In genomic region chr4:140986711-140987395, GRCm38 (mm10) we compare ENCODE assay signal across 8 mouse cellular contexts. TPM values are rescaled to one million over a fixed set of nuclear protein-coding genes. Genes with fewer than 3 reads are reported as not detected.
DNase-seq lines count a peak whose midpoint lies in the region; ATAC-seq lines count a peak whose summit lies in the region.

Gene Atp13a2, plus strand, starts transcription at chr4:140986873.

- H3K4me1 ChIP-seq in hindbrain, embryonic 11.5 days (replicated peaks; ENCODE audit: control insufficient read depth, insufficient read depth, low read length) = no peaks in the 10 kb centered on the region

- H3K9ac ChIP-seq in hindbrain, embryonic 11.5 days (ENCODE audit: low read depth, low read length) = peak within 1 kb of the TSS; percentile 92

- no peaks in the 10 kb centered on the region for H3K27me3 ChIP-seq in hindbrain, embryonic 11.5 days (ENCODE audit: control insufficient read depth, insufficient read depth, low read length)

- no peaks in the 10 kb centered on the region for H3K36me3 ChIP-seq in hindbrain, embryonic 11.5 days (ENCODE audit: control insufficient read depth, insufficient read depth, low read length)

- H3K9me3 ChIP-seq in hindbrain, embryonic 11.5 days (ENCODE audit: control insufficient read depth, low read length) = no peaks in the 10 kb centered on the region

- H3K27ac ChIP-seq in hindbrain, embryonic 11.5 days (ENCODE audit: low read depth, low read length) = peak within 1 kb of the TSS; percentile 66

- peak; percentile 93 for ATAC-seq in hindbrain, embryonic 11.5 days (ENCODE audit: low FRiP score)

- H3K4me3 ChIP-seq in hindbrain, embryonic 11.5 days (ENCODE audit: low read depth, low read length) = peak within 1 kb of the TSS; percentile 94

- DNase-seq in MN1 (ENCODE audit: low spot score) = peak; percentile 97
- peak; percentile 94 for DNase-seq in cerebellum, adult 9-10 months
- peak; percentile 84 to 95 for DNase-seq in frontal cortex, adult 2 months (ENCODE audit: extremely low spot score in 1 of 2, low spot score in 1 of 2)
- peak; percentile 94 for DNase-seq in hindbrain, embryonic 11.5 days (ENCODE audit: low spot score)
- peak; percentile 93 to 96 for DNase-seq in layer of hippocampus, postnatal 10 days (ENCODE audit: low spot score in 2 of 2)
- DNase-seq in lung, postnatal 10 days = peak; percentile 94
- DNase-seq in ovary, postnatal 36 days (ENCODE audit: low spot score) = peak; percentile 90
- peak; percentile 91 for DNase-seq in thymus, postnatal 25 days

- WGBS in hindbrain, embryonic 11.5 days = 1% methylated on average over 52 of the region's 58 CpGs

- H3K4me2 ChIP-seq in hindbrain, embryonic 11.5 days (replicated peaks; ENCODE audit: low read depth, low read length) = peak within 1 kb of the TSS; percentile 74

RNA-seq across cellular contexts. Expression of gene Atp13a2, which starts in this region (rescaled TPM):
- polyA plus RNA-seq in frontal cortex, adult 2 months (2012; rRNA removed) = 176 and 177 TPM in 2 replicates
- 34.9 and 39.8 TPM in 2 replicates for polyA plus RNA-seq in hindbrain, embryonic 11.5 days (2014; fragmentation: Nextera tagmentation; extraction: Ambion mirVana)
- 100 to 1,000 TPM; 233 to 238 TPM for total RNA-seq in layer of hippocampus, postnatal 10 days (2021)

Comparison
In these comparisons a context has a peak if more than half of its experiments do, and no peak if none do; other contexts are left out.
1. Peak in every context shown above with its lines: DNase-seq, ATAC-seq, H3K4me3 ChIP-seq and H3K27ac ChIP-seq.